Mouse (Mus musculus): ENCODE results near the gene Cped1. TPM values are rescaled to one million over a fixed set of nuclear protein-coding genes. Genes with fewer than 3 reads are reported as not detected.

The Cped1 gene
- total and polyA plus RNA-seq, 3 experiments = 6.9 to 23.3 (median 23.0) TPM

DNA sequence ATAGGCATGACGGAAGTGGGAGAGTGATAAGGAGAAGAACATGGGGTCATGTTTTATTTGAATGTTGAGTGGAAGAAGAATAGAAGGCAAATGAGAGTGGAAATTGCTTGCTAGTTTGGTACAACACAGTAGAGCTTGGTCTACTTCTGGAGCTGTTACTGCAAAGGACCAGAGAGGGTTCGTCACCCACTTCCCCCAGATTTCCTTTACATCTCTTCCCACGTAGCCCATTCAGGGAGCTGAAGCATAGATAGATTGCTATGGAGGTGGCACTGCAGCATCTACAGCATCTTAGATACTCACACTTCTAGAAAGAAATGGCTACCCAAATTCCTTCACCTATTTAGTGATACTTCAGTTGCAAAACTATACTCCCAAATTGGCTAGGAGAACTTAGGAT, 214.4 kb downstream of the Cped1 start:
- Histone ChIP-seq H3K27ac (no peak overlapping the region), H3K4me3 (no peak overlapping the region), H3K27me3 (ENCODE audit: control insufficient read depth, insufficient read depth, low read length) (no peaks in the 10 kb centered on the region), H3K36me3 (ENCODE audit: control insufficient read depth, insufficient read depth, low read length) (peaks cover 7% of the 10 kb centered on the region), H3K79me2 (replicated peaks; ENCODE audit: control insufficient read depth, insufficient read depth, low read length) (no peaks in the 10 kb centered on the region), H3K4me1 (ENCODE audit: control insufficient read depth, insufficient read depth, low read length) (peaks cover 3% of the 10 kb centered on the region; the same call in 1 of the 2 replicates), H3K9ac (ENCODE audit: low read depth, low read length) (no peak overlapping the region)
- no peak for TF ChIP-seq CTCF (IDR thresholded peaks at IDR 0.05)
- no peak for TF ChIP-seq POLR2A (IDR thresholded peaks at IDR 0.05; ENCODE audit: insufficient read depth, low read depth, low read length)
- no peak for TF ChIP-seq EP300 (IDR thresholded peaks at IDR 0.05; ENCODE audit: insufficient read depth, low read depth, low read length)
- intact Hi-C loops (cut with DNase I) = no loop called here
- WGBS = 71% methylated on average over 3 of the region's 3 CpGs
- no peak for DNase-seq

- peaks cover 3% of the 10 kb centered on the region; the same call in 1 of the 2 replicates for H3K4me1 ChIP-seq (ENCODE audit: control insufficient read depth, insufficient read depth, low read length)
- H3K9ac ChIP-seq (ENCODE audit: low read depth, low read length) = no peak overlapping the region
- H3K27me3 ChIP-seq (ENCODE audit: control insufficient read depth, insufficient read depth, low read length) = no peaks in the 10 kb centered on the region
- WGBS = 63% methylated on average over 3 of the region's 3 CpGs
- H3K27ac ChIP-seq = no peak overlapping the region
- H3K4me3 ChIP-seq = no peak overlapping the region
- no peaks in the 10 kb centered on the region for H3K79me2 ChIP-seq (replicated peaks; ENCODE audit: control insufficient read depth, insufficient read depth, low read length)
- no peak for TF ChIP-seq CTCF (IDR thresholded peaks at IDR 0.05)
- no peak for TF ChIP-seq EP300 (IDR thresholded peaks at IDR 0.05; ENCODE audit: insufficient read depth, low read depth, low read length)
- no peak for TF ChIP-seq POLR2A (IDR thresholded peaks at IDR 0.05; ENCODE audit: insufficient read depth, low read depth, low read length)
- intact Hi-C loops (cut with DNase I) = no loop called here
- DNase-seq = no peak
- H3K36me3 ChIP-seq (ENCODE audit: control insufficient read depth, insufficient read depth, low read length) = peaks cover 7% of the 10 kb centered on the region
Observed at GRCm38 (mm10) chr6:22201879-22202278, 216.2 kb downstream of the Cped1 start.

- 52% methylated on average over 12 of the region's 12 CpGs for WGBS
- no peak for DNase-seq
Observed at GRCm38 (mm10) chr6:22205030-22205750, 219.5 kb downstream of the Cped1 start.

GRCm38 (mm10) chr6:22205751-22206121, 220.0 kb downstream of the Cped1 start:
- WGBS = 38% methylated on average over 7 of the region's 7 CpGs

More at GRCm38 (mm10) chr6:22205030-22205750, 219.5 kb downstream of the Cped1 start:
- TF ChIP-seq EP300 (IDR thresholded peaks at IDR 0.05; ENCODE audit: insufficient read depth, low read depth, low read length) = no peak
- Histone ChIP-seq H3K9ac (ENCODE audit: low read depth, low read length) (no peak overlapping the region), H3K27ac (no peak overlapping the region), H3K36me3 (ENCODE audit: control insufficient read depth, insufficient read depth, low read length) (no peaks in the 10 kb centered on the region), H3K4me1 (ENCODE audit: control insufficient read depth, insufficient read depth, low read length) (peaks cover 2% of the 10 kb centered on the region; the same call in 1 of the 2 replicates), H3K79me2 (replicated peaks; ENCODE audit: control insufficient read depth, insufficient read depth, low read length) (no peaks in the 10 kb centered on the region), H3K27me3 (ENCODE audit: control insufficient read depth, insufficient read depth, low read length) (no peaks in the 10 kb centered on the region), H3K4me3 (no peak overlapping the region)
- intact Hi-C loops (cut with DNase I) = no loop called here

GRCm38 (mm10) chr6:22206179-22206578, 220.5 kb downstream of the Cped1 start:
- DNase-seq = no peak
- peaks cover 2% of the 10 kb centered on the region; the same call in 1 of the 2 replicates for H3K4me1 ChIP-seq (ENCODE audit: control insufficient read depth, insufficient read depth, low read length)
- intact Hi-C loops (cut with DNase I) = no loop called here
- TF ChIP-seq CTCF (IDR thresholded peaks at IDR 0.05) (no peak), EP300 (IDR thresholded peaks at IDR 0.05; ENCODE audit: insufficient read depth, low read depth, low read length) (no peak), POLR2A (IDR thresholded peaks at IDR 0.05; ENCODE audit: insufficient read depth, low read depth, low read length) (no peak)
- H3K36me3 ChIP-seq (ENCODE audit: control insufficient read depth, insufficient read depth, low read length) = no peaks in the 10 kb centered on the region
- no peak overlapping the region for H3K27ac ChIP-seq
- no peak overlapping the region for H3K4me3 ChIP-seq
- no peaks in the 10 kb centered on the region for H3K27me3 ChIP-seq (ENCODE audit: control insufficient read depth, insufficient read depth, low read length)
- no peaks in the 10 kb centered on the region for H3K79me2 ChIP-seq (replicated peaks; ENCODE audit: control insufficient read depth, insufficient read depth, low read length)
- no peak overlapping the region for H3K9ac ChIP-seq (ENCODE audit: low read depth, low read length)
- WGBS = 69% methylated on average over 14 of the region's 14 CpGs

More at GRCm38 (mm10) chr6:22205751-22206121, 220.0 kb downstream of the Cped1 start:
- Histone ChIP-seq H3K4me1 (ENCODE audit: control insufficient read depth, insufficient read depth, low read length) (peaks cover 2% of the 10 kb centered on the region; the same call in 1 of the 2 replicates), H3K27ac (no peak overlapping the region), H3K9ac (ENCODE audit: low read depth, low read length) (no peak overlapping the region), H3K36me3 (ENCODE audit: control insufficient read depth, insufficient read depth, low read length) (no peaks in the 10 kb centered on the region), H3K79me2 (replicated peaks; ENCODE audit: control insufficient read depth, insufficient read depth, low read length) (no peaks in the 10 kb centered on the region), H3K27me3 (ENCODE audit: control insufficient read depth, insufficient read depth, low read length) (no peaks in the 10 kb centered on the region), H3K4me3 (no peak overlapping the region)
- no peak for TF ChIP-seq POLR2A (IDR thresholded peaks at IDR 0.05; ENCODE audit: insufficient read depth, low read depth, low read length)
- no peak for TF ChIP-seq EP300 (IDR thresholded peaks at IDR 0.05; ENCODE audit: insufficient read depth, low read depth, low read length)
- no peak for TF ChIP-seq CTCF (IDR thresholded peaks at IDR 0.05)
- intact Hi-C loops (cut with DNase I) = no loop called here
- no peak for DNase-seq

DNA sequence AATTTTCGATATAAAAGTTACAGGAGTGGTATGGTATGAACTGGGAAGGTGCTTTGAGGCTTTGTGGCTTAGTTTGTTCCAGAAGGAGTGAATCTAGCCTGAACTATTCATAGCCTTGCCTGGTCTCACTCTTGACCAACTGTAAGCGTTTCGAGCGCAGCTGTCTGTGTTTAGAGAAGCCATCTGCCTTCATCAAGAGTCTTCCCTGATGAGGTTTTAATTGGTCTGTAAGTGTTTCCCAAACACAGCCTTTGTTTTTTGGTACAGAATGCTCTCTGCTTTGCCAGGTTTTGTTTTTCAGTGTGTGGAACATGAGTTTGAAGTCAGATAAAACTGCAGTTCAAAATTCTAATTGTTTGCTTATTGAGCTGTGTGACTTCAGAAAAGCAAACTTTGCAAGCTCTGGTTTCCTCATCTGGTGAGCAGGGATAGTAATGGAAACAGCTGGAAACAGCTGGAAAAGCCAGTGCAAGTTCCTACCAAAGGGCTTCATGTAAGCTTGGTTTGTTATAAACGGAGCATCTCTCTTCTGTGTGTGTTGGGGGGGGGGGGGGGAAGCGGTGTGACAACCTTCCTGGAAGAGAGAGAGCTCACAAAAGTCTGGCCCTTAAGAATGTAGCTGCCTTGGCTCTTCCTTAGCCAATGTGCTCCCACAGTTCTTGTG, 221.0 kb downstream of the Cped1 start:
- Histone ChIP-seq H3K4me3 (no peak overlapping the region), H3K36me3 (ENCODE audit: control insufficient read depth, insufficient read depth, low read length) (no peaks in the 10 kb centered on the region), H3K27me3 (ENCODE audit: control insufficient read depth, insufficient read depth, low read length) (no peaks in the 10 kb centered on the region), H3K4me1 (ENCODE audit: control insufficient read depth, insufficient read depth, low read length) (peaks cover 2% of the 10 kb centered on the region; the same call in 1 of the 2 replicates), H3K27ac (no peak overlapping the region), H3K79me2 (replicated peaks; ENCODE audit: control insufficient read depth, insufficient read depth, low read length) (no peaks in the 10 kb centered on the region), H3K9ac (ENCODE audit: low read depth, low read length) (no peak overlapping the region)
- DNase-seq = no peak
- TF ChIP-seq EP300 (IDR thresholded peaks at IDR 0.05; ENCODE audit: insufficient read depth, low read depth, low read length) = no peak
- no peak for TF ChIP-seq CTCF (IDR thresholded peaks at IDR 0.05)
- TF ChIP-seq POLR2A (IDR thresholded peaks at IDR 0.05; ENCODE audit: insufficient read depth, low read depth, low read length) = no peak
- 65% methylated on average over 6 of the region's 6 CpGs for WGBS
- intact Hi-C loops (cut with DNase I) = no loop called here

Measured in heart, adult 2 months (tissue).